Mouse (Mus musculus) CH12.LX (cell line): ENCODE data around the gene Dcaf6. TPM values are rescaled to one million over a fixed set of nuclear protein-coding genes. Genes with fewer than 3 reads are reported as not detected.

ENCODE experiments used
- DNase-seq: peaks from one replicate; pipeline ENCODE4 v3.0.0-alpha.2; 2013; ENCODE audit errors: extremely low read depth
- H3K27ac ChIP-seq: 2 replicates; pipeline ENCODE4 v1.5.1; 2012; ENCODE audit warnings: low read depth, mild to moderate bottlenecking, control low read depth, moderate library complexity; ENCODE audit not compliant: insufficient read depth
- H3K27me3 ChIP-seq: replicated peaks from 2 replicates; pipeline ENCODE3; 2012; ENCODE audit warnings: inconsistent platforms
- H3K36me3 ChIP-seq, 2 experiments: replicated peaks in 1 of 2; 2 replicates each; pipeline versions ENCODE3 to v1.6.1; 2012; ENCODE audit warnings: inconsistent platforms in 1 of 2, low read length in 1 of 2, mild to moderate bottlenecking in 1 of 2, mixed read lengths in 1 of 2, moderate library complexity in 1 of 2; ENCODE audit not compliant: control insufficient read depth in 1 of 2, insufficient read depth in 1 of 2
- H3K4me1 ChIP-seq, 2 experiments: 2 replicates each; pipeline ENCODE4 v1.6.1; 2012; ENCODE audit warnings: inconsistent platforms in 1 of 2, moderate library complexity in 1 of 2; ENCODE audit not compliant: insufficient read depth in 2 of 2, control insufficient read depth in 1 of 2
- H3K4me2 ChIP-seq: 2 replicates; pipeline ENCODE4 v1.6.1; 2012; ENCODE audit warnings: low read depth, mild to moderate bottlenecking, control low read depth; ENCODE audit not compliant: poor library complexity, insufficient read depth, severe bottlenecking
- H3K4me3 ChIP-seq, 3 experiments: fragments of 150-350 bp in 1 of 3; sonication (generic) in 1 of 3; replicated peaks in 1 of 3; 2 replicates each; pipeline versions ENCODE3 to v1.5.1; 2011 to 2012; ENCODE audit warnings: low read depth in 2 of 3, low read length in 2 of 3, mild to moderate bottlenecking in 2 of 3, moderate library complexity in 2 of 3, control low read depth in 1 of 3, improper control_type of control experiment in 1 of 3, inconsistent platforms in 1 of 3, mixed read lengths in 1 of 3; ENCODE audit not compliant: poor library complexity in 1 of 3
- H3K79me2 ChIP-seq: replicated peaks from 2 replicates; pipeline ENCODE4 v1.6.1; 2012; ENCODE audit warnings: mild to moderate bottlenecking, moderate library complexity; ENCODE audit not compliant: control insufficient read depth, poor library complexity, insufficient read depth, severe bottlenecking; ENCODE audit errors: extremely low read depth
- H3K9ac ChIP-seq: 2 replicates; pipeline ENCODE4 v1.6.1; 2012; ENCODE audit warnings: low read depth, mild to moderate bottlenecking, control low read depth, moderate library complexity; ENCODE audit not compliant: insufficient read depth
- H3K9me3 ChIP-seq: replicated peaks from 2 replicates; pipeline ENCODE3; 2012; ENCODE audit warnings: low read length, inconsistent platforms, mixed read lengths
- CHD1 ChIP-seq: IDR thresholded peaks from 2 replicates; pipeline ENCODE4 v1.6.1; 2012; ENCODE audit warnings: low read depth, low read length, improper control_type of control experiment, inconsistent platforms
- CHD2 ChIP-seq: IDR thresholded peaks from 2 replicates; pipeline ENCODE4 v1.6.1; 2011; ENCODE audit warnings: low read length, improper control_type of control experiment
- CTCF ChIP-seq, 2 experiments: IDR thresholded peaks in 1 of 2; conservative IDR thresholded peaks in 1 of 2; 2 replicates each; pipeline ENCODE4 v1.5.1; 2011 to 2012; ENCODE audit warnings: low read depth in 2 of 2, low read length in 2 of 2, improper control_type of control experiment in 1 of 2, inconsistent platforms in 1 of 2, mild to moderate bottlenecking in 1 of 2, moderate library complexity in 1 of 2
- ELF1 ChIP-seq: IDR thresholded peaks from 2 replicates; pipeline ENCODE4 v1.6.1; 2014; ENCODE audit warnings: low read depth, mild to moderate bottlenecking, inconsistent platforms, low read length, improper control_type of control experiment
- EP300 ChIP-seq: IDR thresholded peaks from 2 replicates; pipeline ENCODE4 v1.6.1; 2011; ENCODE audit warnings: low read length, improper control_type of control experiment
- ETS1 ChIP-seq: conservative IDR thresholded peaks from 2 replicates; pipeline ENCODE4 v1.6.1; 2012; ENCODE audit warnings: low read depth, mild to moderate bottlenecking, inconsistent platforms, low read length, improper control_type of control experiment, moderate library complexity
- GABPA ChIP-seq: IDR thresholded peaks from 2 replicates; pipeline ENCODE4 v1.6.1; 2012; ENCODE audit warnings: low read depth, low read length, improper control_type of control experiment, inconsistent platforms; ENCODE audit not compliant: insufficient replicate concordance
- IRF4 ChIP-seq: IDR thresholded peaks from 2 replicates; pipeline ENCODE4 v1.6.1; 2014; ENCODE audit warnings: low read depth, mild to moderate bottlenecking, inconsistent platforms, low read length, improper control_type of control experiment
- JUN ChIP-seq: IDR thresholded peaks from 2 replicates; pipeline ENCODE4 v1.6.1; 2011; ENCODE audit warnings: low read depth, mild to moderate bottlenecking, low read length, improper control_type of control experiment, moderate library complexity; ENCODE audit not compliant: insufficient read depth
- MAX ChIP-seq: IDR thresholded peaks from 2 replicates; pipeline ENCODE4 v1.6.1; 2011; ENCODE audit warnings: low read length, improper control_type of control experiment
- MAZ ChIP-seq: IDR thresholded peaks from 2 replicates; pipeline ENCODE4 v1.6.1; 2012; ENCODE audit warnings: low read depth, mild to moderate bottlenecking, inconsistent platforms, low read length, improper control_type of control experiment, moderate library complexity
- MEF2A ChIP-seq: IDR thresholded peaks from 2 replicates; pipeline ENCODE4 v1.6.1; 2014; ENCODE audit warnings: low read depth, mild to moderate bottlenecking, inconsistent platforms, low read length, improper control_type of control experiment, borderline replicate concordance
- MXI1 ChIP-seq: IDR thresholded peaks from 2 replicates; pipeline ENCODE4 v1.6.1; 2011; ENCODE audit warnings: mild to moderate bottlenecking, low read depth, low read length, improper control_type of control experiment
- NELFE ChIP-seq: IDR thresholded peaks from 2 replicates; pipeline ENCODE4 v1.6.1; 2011; ENCODE audit warnings: low read depth, low read length, improper control_type of control experiment
- POLR2AphosphoS2 ChIP-seq: IDR thresholded peaks from 2 replicates; pipeline ENCODE4 v1.6.1; 2011; ENCODE audit warnings: low read depth, low read length, improper control_type of control experiment
- RAD21 ChIP-seq: IDR thresholded peaks from 2 replicates; pipeline ENCODE4 v1.6.1; 2011; ENCODE audit warnings: low read depth, mild to moderate bottlenecking, low read length, improper control_type of control experiment, moderate library complexity
- RCOR1 ChIP-seq: conservative IDR thresholded peaks from 2 replicates; pipeline ENCODE4 v1.6.1; 2012; ENCODE audit warnings: low read depth, mild to moderate bottlenecking, inconsistent platforms, low read length, improper control_type of control experiment
- TBP ChIP-seq: conservative IDR thresholded peaks from 2 replicates; pipeline ENCODE4 v1.6.1; 2011; ENCODE audit warnings: low read depth, low read length, improper control_type of control experiment
- UBTF ChIP-seq: IDR thresholded peaks from 2 replicates; pipeline ENCODE4 v1.6.1; 2012; ENCODE audit warnings: low read depth, mild to moderate bottlenecking, inconsistent platforms, low read length, improper control_type of control experiment, moderate library complexity
- ZC3H11A ChIP-seq: IDR thresholded peaks from 2 replicates; pipeline ENCODE4 v1.6.1; 2012; ENCODE audit warnings: low read depth, mild to moderate bottlenecking, inconsistent platforms, low read length, improper control_type of control experiment
- ZKSCAN1 ChIP-seq: IDR thresholded peaks from 2 replicates; pipeline ENCODE4 v1.6.1; 2012; ENCODE audit warnings: low read depth, inconsistent platforms, low read length, improper control_type of control experiment, borderline replicate concordance
- ZMIZ1 ChIP-seq: IDR thresholded peaks from 2 replicates; pipeline ENCODE4 v1.6.1; 2012; ENCODE audit warnings: low read depth, mild to moderate bottlenecking, inconsistent platforms, low read length, improper control_type of control experiment
- dilution Hi-C: fragments of 300-500 bp; cut with MboI; formaldehyde crosslinking; loops from 2 replicates; pipeline ENCODE4 v1.14.3; 2020; ENCODE audit warnings: low sequenced_read_pairs; ENCODE audit not compliant: extremely low pct_unique_long_range_greater_than_20kb, extremely low pct_ligation_motif_present
- in situ Hi-C: fragments of 300-500 bp; cut with MboI; formaldehyde crosslinking; loops from 3 replicates; pipeline ENCODE4 v1.14.3; 2019; ENCODE audit warnings: low sequenced_read_pairs, low pct_ligation_motif_present, low pct_unique_long_range_greater_than_20kb, mixed read lengths
- polyA plus RNA-seq: library from polyadenylated mRNA; unstranded; fragments of >175 nt; gene quantifications from 2 replicates; pipeline ENCODE4 v1.2.1, GENCODE M21; 2012; ENCODE audit warnings: low read depth; ENCODE audit not compliant: insufficient read length
- total RNA-seq, 2 experiments: library from RNA; depleted of rRNA; stranded (reverse); fragments of 300-350 nt in 1 of 2; fragments of >200 nt in 1 of 2; gene quantifications; 2 replicates each; pipeline ENCODE4 v1.2.3; 2012 to 2014

The Dcaf6 gene
- total and polyA plus RNA-seq, 3 experiments: 3.7 to 4.1 (median 4.1) TPM

DNA sequence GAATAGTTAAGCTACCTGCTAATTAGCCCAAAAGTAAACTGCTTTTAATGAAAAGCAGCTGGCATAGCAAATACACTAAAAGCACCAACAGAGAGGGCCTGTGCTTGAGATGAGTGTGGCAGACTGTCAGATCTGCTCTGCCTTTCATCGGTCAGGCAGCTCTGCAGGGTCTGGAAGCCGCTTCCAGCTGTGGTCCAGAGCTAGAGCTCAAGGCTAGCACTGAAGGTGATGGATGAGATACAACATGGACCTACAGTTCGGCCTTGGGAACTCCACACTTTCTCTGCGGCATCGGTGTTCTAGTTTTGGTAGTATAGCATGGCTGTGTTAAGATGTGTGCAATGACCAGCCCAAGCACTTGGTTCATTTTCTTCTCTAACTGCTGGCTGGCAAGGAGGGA is 132.4 kb downstream of the Dcaf6 start:
- Histone ChIP-seq H3K4me2 (no peak overlapping the region), H3K36me3 (no peaks in the 10 kb centered on the region), H3K4me1 (peaks cover 2 to 12% of the 10 kb centered on the region in 2 experiments), H3K9me3 (no peaks in the 10 kb centered on the region), H3K4me3 (no peak overlapping the region), H3K9ac (no peak overlapping the region), H3K79me2 (no peaks in the 10 kb centered on the region), H3K27ac (no peak overlapping the region)
- dilution Hi-C loops (no loop called here), in situ Hi-C loops (no loop called here)
- no peak for DNase-seq
- TF ChIP-seq ETS1 (no peak), TBP (no peak), ELF1 (no peak), MEF2A (no peak), ZMIZ1 (no peak)
- TF ChIP-seq, all 38 proteins: peak for 0
- no peaks in the 10 kb centered on the region for H3K27me3 ChIP-seq

DNA sequence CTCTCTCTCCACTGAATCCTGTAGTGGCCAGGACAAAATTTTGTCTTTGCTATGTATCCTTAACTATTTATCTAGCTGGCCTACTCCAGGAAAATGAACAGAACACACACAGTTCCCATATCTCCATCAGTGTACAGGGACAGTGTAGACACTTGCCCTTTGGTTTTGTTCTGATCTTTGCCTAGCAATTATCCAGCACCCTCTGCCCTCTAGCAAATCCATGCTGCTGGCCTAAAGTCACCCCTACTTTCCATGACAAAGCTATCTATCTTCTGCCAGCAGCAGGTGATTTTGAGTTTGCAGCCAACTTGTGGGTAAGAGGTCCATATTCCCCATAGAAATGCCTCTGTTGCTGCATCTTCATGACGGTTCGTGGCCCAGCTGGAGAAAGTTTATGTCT is 132.9 kb downstream of the Dcaf6 start:
- Histone ChIP-seq H3K79me2 (no peaks in the 10 kb centered on the region), H3K36me3 (no peaks in the 10 kb centered on the region), H3K9me3 (no peaks in the 10 kb centered on the region), H3K4me3 (no peak overlapping the region), H3K4me1 (peaks cover 6 to 16% of the 10 kb centered on the region in 2 experiments), H3K27ac (no peak overlapping the region), H3K9ac (no peak overlapping the region), H3K27me3 (no peaks in the 10 kb centered on the region), H3K4me2 (no peak overlapping the region)
- DNase-seq: no peak
- in situ Hi-C loops: no loop called here
- dilution Hi-C loops: no loop called here
- no peak for TF ChIP-seq CHD2
- no peak for TF ChIP-seq NELFE
- TF ChIP-seq CTCF (conservative IDR thresholded peaks at IDR 0.05 in 1 of 2, IDR thresholded peaks at IDR 0.05 in 1 of 2; ENCODE audit: low read depth in 2 of 2, low read length in 2 of 2): no peak
- TF ChIP-seq UBTF: no peak
- no peak for TF ChIP-seq MAX
- TF ChIP-seq MEF2A: no peak
- no peak for TF ChIP-seq JUN
- TF ChIP-seq ELF1: no peak
- no peak for TF ChIP-seq CHD1
- TF ChIP-seq IRF4: no peak
- TF ChIP-seq RCOR1: no peak
- TF ChIP-seq RAD21: no peak
- TF ChIP-seq ZKSCAN1: no peak
- no peak for TF ChIP-seq POLR2AphosphoS2
- no peak for TF ChIP-seq MXI1
- TF ChIP-seq MAZ: no peak
- no peak for TF ChIP-seq ZC3H11A
- TF ChIP-seq EP300: no peak
- no peak for TF ChIP-seq GABPA
